Mouse (Mus musculus) T-helper 1 cell (primary cell): ENCODE results near the gene Rsph1.
"Not testable (repeated sequence)": the region's sequence is repeated elsewhere in the genome, so short reads cannot be mapped to it uniquely, and the experiment has no call there.

ENCODE experiments used
- in situ Hi-C: fragments of 300-600 bp; cut with MboI, MseI; formaldehyde crosslinking; loops from one replicate; pipeline ENCODE4 v1.15.1; 2025; ENCODE audit warnings: high pct_unique_total_duplicates

The Rsph1 gene

GRCm38 (mm10) chr17:31277931-31278330 is 748 bp upstream of the Rsph1 start:
- in situ Hi-C loops: no loop called here

- in situ Hi-C loops: no loop called here
Measured at GRCm38 (mm10) chr17:31276207-31276921, 819 bp downstream of the Rsph1 start.

GRCm38 (mm10) chr17:31275181-31275580 is 2.0 kb downstream of the Rsph1 start:
- in situ Hi-C loops: no loop called here

- in situ Hi-C loops: no loop called here
Measured at GRCm38 (mm10) chr17:31273631-31274030, 3.6 kb downstream of the Rsph1 start.

- in situ Hi-C loops: no loop called here
Measured at GRCm38 (mm10) chr17:31272416-31273165, 4.6 kb downstream of the Rsph1 start.

- in situ Hi-C loops: no loop called here
Measured at GRCm38 (mm10) chr17:31271136-31271851, 5.9 kb downstream of the Rsph1 start.

- in situ Hi-C loops: not testable (repeated sequence)
Measured at GRCm38 (mm10) chr17:31270736-31271135, 6.4 kb downstream of the Rsph1 start.

- in situ Hi-C loops: no loop called here
Measured at GRCm38 (mm10) chr17:31270246-31270645, 6.9 kb downstream of the Rsph1 start.

- in situ Hi-C loops: no loop called here
Measured at GRCm38 (mm10) chr17:31269761-31270160, 7.4 kb downstream of the Rsph1 start.

GRCm38 (mm10) chr17:31268016-31268415 is 9.2 kb downstream of the Rsph1 start:
- in situ Hi-C loops: no loop called here

GRCm38 (mm10) chr17:31267603-31268002 is 9.6 kb downstream of the Rsph1 start:
- in situ Hi-C loops: no loop called here

GRCm38 (mm10) chr17:31267138-31267537 is 10.0 kb downstream of the Rsph1 start:
- in situ Hi-C loops: no loop called here

- in situ Hi-C loops: no loop called here
Measured at GRCm38 (mm10) chr17:31266321-31266950, 10.7 kb downstream of the Rsph1 start.

- in situ Hi-C loops: no loop called here
Measured at GRCm38 (mm10) chr17:31265831-31266230, 11.4 kb downstream of the Rsph1 start.

- in situ Hi-C loops: no loop called here
Measured at GRCm38 (mm10) chr17:31265171-31265572, 12.0 kb downstream of the Rsph1 start.

- in situ Hi-C loops: no loop called here
Measured at GRCm38 (mm10) chr17:31264372-31264771, 12.8 kb downstream of the Rsph1 start.

- in situ Hi-C loops: no loop called here
Measured at GRCm38 (mm10) chr17:31263770-31264169, 13.4 kb downstream of the Rsph1 start.

GRCm38 (mm10) chr17:31262715-31263114 is 14.5 kb downstream of the Rsph1 start:
- in situ Hi-C loops: no loop called here

GRCm38 (mm10) chr17:31261352-31261751 is 15.8 kb downstream of the Rsph1 start:
- in situ Hi-C loops: no loop called here

- in situ Hi-C loops: no loop called here
Measured at GRCm38 (mm10) chr17:31260430-31260829, 16.8 kb downstream of the Rsph1 start.

GRCm38 (mm10) chr17:31259825-31260224 is 17.4 kb downstream of the Rsph1 start:
- in situ Hi-C loops: loop anchor here (10.0 kb wide), 1 partner anchor 125 kb away; no protein-coding TSS in a partner anchor

GRCm38 (mm10) chr17:31259145-31259544 is 18.0 kb downstream of the Rsph1 start:
- in situ Hi-C loops: loop anchor here (10.0 kb wide), 1 partner anchor 124 kb away; no protein-coding TSS in a partner anchor
